Mouse (Mus musculus) intestine, embryonic 16.5 days (tissue): ENCODE measurements at regions not wholly inside any gene's neighbourhood (a gene's known extent, or its start where the extent isn't known, plus 50 kb on each side); places are given as distances from the start of the nearest gene placed in this dataset.

ENCODE experiments used
- ATAC-seq: fragments of 200-750 bp; cut with Nextera tagmentation; 2 replicates; pipeline ENCODE4 v1.8.0; 2017; ENCODE audit warnings: moderate TSS enrichment, moderate library complexity
- H3K27ac ChIP-seq: fragments of 300-500 bp; sonication (generic); 2 replicates; pipeline ENCODE4 v1.5.1; 2014; ENCODE audit warnings: mild to moderate bottlenecking, low read length
- H3K27me3 ChIP-seq: fragments of 300-500 bp; sonication (generic); replicated peaks from 2 replicates; pipeline ENCODE4 v1.6.1; 2014; ENCODE audit warnings: low read length, control low read depth, mixed read lengths; ENCODE audit not compliant: control insufficient read depth, insufficient read depth
- H3K36me3 ChIP-seq: fragments of 300-500 bp; sonication (generic); 2 replicates; pipeline ENCODE4 v1.6.1; 2014; ENCODE audit warnings: low read length, control low read depth; ENCODE audit not compliant: control insufficient read depth, insufficient read depth
- H3K4me1 ChIP-seq: fragments of 300-500 bp; sonication (generic); 2 replicates; pipeline ENCODE4 v1.6.1; 2014; ENCODE audit warnings: low read length, control low read depth, mixed read lengths; ENCODE audit not compliant: control insufficient read depth, insufficient read depth
- H3K4me2 ChIP-seq: fragments of 300-500 bp; sonication (generic); 2 replicates; pipeline ENCODE4 v1.6.1; 2014; ENCODE audit warnings: low read depth, low read length, control low read depth
- H3K4me3 ChIP-seq: fragments of 300-500 bp; sonication (generic); 2 replicates; pipeline ENCODE4 v1.5.1; 2014; ENCODE audit warnings: mild to moderate bottlenecking, low read length
- H3K9ac ChIP-seq: fragments of 300-500 bp; sonication (generic); 2 replicates; pipeline ENCODE4 v1.6.1; 2014; ENCODE audit warnings: low read depth, low read length
- H3K9me3 ChIP-seq: fragments of 300-500 bp; sonication (generic); 2 replicates; pipeline ENCODE4 v1.6.1; 2016; ENCODE audit warnings: low read length, control low read depth; ENCODE audit not compliant: control insufficient read depth
- WGBS: fragments of 180-500 bp; shearing (Covaris S2); extraction: QIAGEN DNeasy Blood & Tissue Kit; methylation state at CpG from one replicate; pipeline ENCODE4 v1.1.7; 2014; 5-methylcytosine and 5-hydroxymethylcytosine counted together

- no peak overlapping the region for H3K27ac ChIP-seq
- H3K9me3 ChIP-seq, result no peaks in the 10 kb centered on the region
- no peaks in the 10 kb centered on the region for H3K36me3 ChIP-seq
- peak; percentile 50; the same call in 1 of the 2 replicates for ATAC-seq
- no peak overlapping the region for H3K4me3 ChIP-seq
- peaks cover 9% of the 10 kb centered on the region for H3K4me1 ChIP-seq
- H3K27me3 ChIP-seq, result 0 out of 2 replicates have a peak, but pooled peaks cover 2% of the 10 kb centered on the region
- H3K4me2 ChIP-seq, result no peak overlapping the region
- WGBS, result 51% methylated on average over 11 of the region's 11 CpGs
- H3K9ac ChIP-seq, result no peak overlapping the region
Measured at GRCm38 (mm10) chr2:128403143-128403935, 187.7 kb upstream of the Spdye4c start.

- Histone ChIP-seq H3K4me2 (no peak overlapping the region), H3K4me3 (no peak overlapping the region), H3K9ac (no peak overlapping the region), H3K36me3 (no peaks in the 10 kb centered on the region), H3K9me3 (no peaks in the 10 kb centered on the region), H3K27ac (no peak overlapping the region), H3K4me1 (peaks cover 12% of the 10 kb centered on the region), H3K27me3 (0 out of 2 replicates have a peak, but pooled peaks cover 2% of the 10 kb centered on the region)
- 0 out of 2 replicates have a peak, but pooled peaks have one; percentile 31 for ATAC-seq
- WGBS, result 84% methylated on average over 3 of the region's 3 CpGs
Measured at GRCm38 (mm10) chr2:128404405-128404804, 186.6 kb upstream of the Spdye4c start.

- 70% methylated on average over 7 of the region's 7 CpGs for WGBS
- no peak overlapping the region for H3K4me2 ChIP-seq
- no peak overlapping the region for H3K9ac ChIP-seq
- H3K4me1 ChIP-seq, result peaks cover 12% of the 10 kb centered on the region
- H3K9me3 ChIP-seq, result no peaks in the 10 kb centered on the region
- H3K36me3 ChIP-seq, result no peaks in the 10 kb centered on the region
- ATAC-seq, result no peak
- H3K27me3 ChIP-seq, result no peaks in the 10 kb centered on the region
- H3K4me3 ChIP-seq, result no peak overlapping the region
- no peak overlapping the region for H3K27ac ChIP-seq
Measured at GRCm38 (mm10) chr2:128407076-128407475, 183.9 kb upstream of the Spdye4c start.

- H3K4me3 ChIP-seq, result no peak overlapping the region
- peaks cover 4% of the 10 kb centered on the region; the same call in 1 of the 2 replicates for H3K4me1 ChIP-seq
- H3K27me3 ChIP-seq, result no peaks in the 10 kb centered on the region
- H3K9me3 ChIP-seq, result no peaks in the 10 kb centered on the region
- H3K9ac ChIP-seq, result no peak overlapping the region
- 28% methylated on average over 6 of the region's 6 CpGs for WGBS
- ATAC-seq, result no peak
- H3K27ac ChIP-seq, result no peak overlapping the region
- H3K36me3 ChIP-seq, result no peaks in the 10 kb centered on the region
- no peak overlapping the region for H3K4me2 ChIP-seq
Measured at GRCm38 (mm10) chr2:128408718-128409117, 182.3 kb upstream of the Spdye4c start.

GRCm38 (mm10) chr2:128412352-128412751 lies 178.7 kb upstream of the Spdye4c start:
- no peak overlapping the region for H3K9ac ChIP-seq
- WGBS, result 19% methylated on average over 10 of the region's 10 CpGs
- no peak overlapping the region for H3K4me3 ChIP-seq
- H3K36me3 ChIP-seq, result no peaks in the 10 kb centered on the region
- H3K4me1 ChIP-seq, result peaks cover 4% of the 10 kb centered on the region; the same call in 1 of the 2 replicates
- no peak overlapping the region; the same call in 1 of the 2 replicates for H3K4me2 ChIP-seq
- no peaks in the 10 kb centered on the region for H3K27me3 ChIP-seq
- no peaks in the 10 kb centered on the region for H3K9me3 ChIP-seq
- no peak overlapping the region for H3K27ac ChIP-seq
- ATAC-seq, result peak; percentile 57

GRCm38 (mm10) chr2:128412974-128413373 lies 178.0 kb upstream of the Spdye4c start:
- peaks cover 4% of the 10 kb centered on the region; the same call in 1 of the 2 replicates for H3K4me1 ChIP-seq
- H3K27me3 ChIP-seq, result no peaks in the 10 kb centered on the region
- ATAC-seq, result peak; percentile 96
- H3K4me3 ChIP-seq, result no peak overlapping the region
- peak overlapping the region; percentile 16; the same call in 1 of the 2 replicates for H3K4me2 ChIP-seq
- H3K27ac ChIP-seq, result no peak overlapping the region
- H3K9ac ChIP-seq, result no peak overlapping the region
- WGBS, result 15% methylated on average over 10 of the region's 10 CpGs
- no peaks in the 10 kb centered on the region for H3K36me3 ChIP-seq
- no peaks in the 10 kb centered on the region for H3K9me3 ChIP-seq

GRCm38 (mm10) chr2:128414588-128415240 lies 176.3 kb upstream of the Spdye4c start:
- Histone ChIP-seq H3K4me3 (no peak overlapping the region), H3K36me3 (no peaks in the 10 kb centered on the region), H3K9ac (no peak overlapping the region), H3K4me2 (no peak overlapping the region), H3K9me3 (no peaks in the 10 kb centered on the region), H3K27ac (no peak overlapping the region), H3K4me1 (no peaks in the 10 kb centered on the region; the same call in 1 of the 2 replicates), H3K27me3 (no peaks in the 10 kb centered on the region)
- WGBS, result 84% methylated on average over 17 of the region's 17 CpGs
- ATAC-seq, result no peak

- no peak overlapping the region for H3K4me3 ChIP-seq
- H3K9ac ChIP-seq, result no peak overlapping the region
- no peaks in the 10 kb centered on the region for H3K27me3 ChIP-seq
- 61% methylated on average over 7 of the region's 7 CpGs for WGBS
- no peaks in the 10 kb centered on the region for H3K9me3 ChIP-seq
- peaks cover 3% of the 10 kb centered on the region; the same call in 1 of the 2 replicates for H3K4me1 ChIP-seq
- no peak for ATAC-seq
- H3K4me2 ChIP-seq, result no peak overlapping the region
- H3K36me3 ChIP-seq, result no peaks in the 10 kb centered on the region
- no peak overlapping the region for H3K27ac ChIP-seq
Measured at GRCm38 (mm10) chr2:128416416-128416815, 174.6 kb upstream of the Spdye4c start.

- H3K27ac ChIP-seq, result no peak overlapping the region
- H3K9ac ChIP-seq, result no peak overlapping the region
- WGBS, result 78% methylated on average over 3 of the region's 3 CpGs
- no peaks in the 10 kb centered on the region for H3K27me3 ChIP-seq
- no peaks in the 10 kb centered on the region for H3K9me3 ChIP-seq
- H3K4me1 ChIP-seq, result peaks cover 3% of the 10 kb centered on the region; the same call in 1 of the 2 replicates
- no peaks in the 10 kb centered on the region for H3K36me3 ChIP-seq
- H3K4me3 ChIP-seq, result no peak overlapping the region
- no peak overlapping the region for H3K4me2 ChIP-seq
- ATAC-seq, result no peak
Measured at GRCm38 (mm10) chr2:128418960-128419359, 172.0 kb upstream of the Spdye4c start.
